Mouse (Mus musculus) A20 (cell line): ENCODE results near the gene Gm11985.

ENCODE experiments used
- DNase-seq: peaks from one replicate; pipeline ENCODE4 v3.0.0-alpha.2; 2011; ENCODE audit warnings: low read depth, low spot score

Gm11985 gene

DNA sequence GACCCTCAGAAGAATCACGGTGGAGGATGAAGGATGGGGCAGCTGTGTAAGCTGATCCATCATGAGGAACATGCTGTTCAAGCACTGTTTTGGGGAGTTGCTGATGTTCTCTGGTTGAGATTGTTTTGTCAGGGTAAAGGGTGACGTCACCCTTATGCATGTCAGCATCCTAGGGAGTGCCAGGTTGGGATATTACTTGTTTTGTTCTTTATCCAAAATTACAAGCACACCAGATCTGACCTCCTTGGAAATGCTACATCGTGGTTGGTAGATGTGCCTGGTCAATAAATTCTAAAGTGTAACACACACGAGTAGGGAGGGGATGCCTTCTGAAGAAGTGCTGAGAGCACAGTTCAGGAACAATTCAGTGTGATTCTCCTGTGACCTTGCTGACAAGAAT is 31.9 kb downstream of the Gm11985 start:
- no peak for DNase-seq

DNA sequence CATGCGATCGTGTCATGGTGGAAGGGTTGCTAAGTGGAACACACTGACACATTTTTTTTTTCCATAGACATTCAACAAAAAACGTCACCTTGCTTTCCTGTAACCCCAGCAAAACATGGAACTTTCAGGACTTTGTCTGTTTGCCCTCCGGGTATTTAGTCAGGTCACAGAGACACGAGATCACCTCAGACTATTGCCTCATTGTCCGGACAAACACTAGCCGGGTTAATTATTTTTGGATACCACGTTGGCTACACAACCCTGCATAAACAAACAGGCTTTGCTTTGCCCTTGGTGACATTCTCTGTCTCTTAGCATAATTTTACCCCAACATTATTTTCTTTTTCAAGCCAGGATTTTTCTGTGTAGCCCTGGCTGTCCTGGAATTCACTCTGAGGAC is 35.3 kb downstream of the Gm11985 start:
- no peak for DNase-seq

DNA sequence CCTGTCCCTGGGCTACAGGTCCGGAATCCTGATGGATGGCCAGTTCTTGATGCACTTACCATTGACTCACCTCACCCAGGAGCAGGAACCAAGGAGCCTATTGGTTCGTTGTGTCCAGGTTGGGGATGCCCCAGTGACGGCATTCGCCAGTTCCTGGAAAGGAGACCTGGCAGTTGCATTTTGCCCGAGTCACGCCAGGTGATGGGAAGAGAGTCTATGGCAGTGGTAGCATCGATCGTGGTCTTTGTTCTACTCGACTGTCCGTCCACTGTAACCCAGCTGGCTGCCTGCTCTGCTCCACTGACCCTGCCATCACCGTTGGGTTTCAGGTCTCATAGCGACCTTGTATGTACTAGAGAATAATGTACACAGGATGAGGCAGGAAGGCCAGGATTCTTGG is 36.0 kb downstream of the Gm11985 start:
- no peak for DNase-seq

DNA sequence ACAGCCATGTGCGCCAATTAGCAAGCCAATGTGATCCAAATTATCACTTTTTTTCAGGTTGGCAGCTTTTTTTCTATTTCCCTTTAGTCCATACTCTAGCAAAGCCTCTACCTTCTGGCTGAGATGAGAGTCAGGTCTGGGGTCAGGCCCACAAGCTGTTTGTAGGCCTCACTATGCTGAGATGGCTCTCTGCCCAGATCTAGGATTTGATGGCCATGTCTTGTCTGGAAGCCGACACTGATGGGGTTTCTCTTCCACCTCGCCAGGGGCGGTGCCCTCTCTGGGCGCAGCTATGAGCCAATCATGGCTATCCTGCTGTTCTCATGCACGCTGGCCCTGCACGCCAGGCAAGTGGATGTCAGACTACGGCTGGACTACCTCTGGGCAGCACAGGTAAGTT is 37.9 kb downstream of the Gm11985 start:
- DNase-seq, result no peak

DNA sequence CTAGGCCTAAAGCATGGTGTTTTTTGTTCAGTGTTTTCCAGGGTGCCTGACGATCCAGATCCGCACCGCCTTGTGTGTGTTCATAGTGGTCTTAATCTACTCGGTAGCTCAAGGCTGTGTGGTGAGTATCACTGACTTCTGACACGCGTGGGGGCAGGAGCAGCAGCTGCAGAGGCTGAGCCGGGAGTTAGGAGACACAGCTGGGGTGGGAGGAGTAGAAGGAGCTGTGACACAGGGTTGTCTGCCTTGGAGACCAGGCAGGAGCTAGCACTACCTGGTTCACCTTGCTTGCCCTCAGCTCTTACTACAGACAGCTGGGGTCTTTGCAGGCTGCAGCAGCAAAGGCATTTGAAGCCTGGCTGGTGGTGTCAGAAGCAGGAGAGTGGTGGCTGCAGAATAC is 38.9 kb downstream of the Gm11985 start:
- no peak for DNase-seq

DNA sequence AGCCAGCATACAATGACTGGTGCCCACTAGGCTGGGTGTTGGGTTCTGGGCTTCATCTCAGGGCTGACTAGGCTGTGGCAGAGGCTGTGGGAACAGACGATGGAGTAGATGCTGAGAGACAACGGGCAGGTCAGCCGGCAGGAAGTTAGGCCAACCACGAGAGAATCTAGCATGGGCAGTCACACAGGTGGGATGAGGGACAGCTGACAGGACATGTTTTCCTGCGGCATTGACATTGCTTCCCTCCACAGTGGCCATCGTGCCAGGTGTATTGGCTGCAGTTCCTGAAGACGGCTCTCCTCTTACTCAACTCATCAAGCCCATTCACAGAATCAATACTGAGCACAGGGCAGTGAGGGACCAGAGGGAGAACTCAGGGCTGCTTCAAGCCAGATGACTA is 40.4 kb downstream of the Gm11985 start:
- DNase-seq, result no peak

DNA sequence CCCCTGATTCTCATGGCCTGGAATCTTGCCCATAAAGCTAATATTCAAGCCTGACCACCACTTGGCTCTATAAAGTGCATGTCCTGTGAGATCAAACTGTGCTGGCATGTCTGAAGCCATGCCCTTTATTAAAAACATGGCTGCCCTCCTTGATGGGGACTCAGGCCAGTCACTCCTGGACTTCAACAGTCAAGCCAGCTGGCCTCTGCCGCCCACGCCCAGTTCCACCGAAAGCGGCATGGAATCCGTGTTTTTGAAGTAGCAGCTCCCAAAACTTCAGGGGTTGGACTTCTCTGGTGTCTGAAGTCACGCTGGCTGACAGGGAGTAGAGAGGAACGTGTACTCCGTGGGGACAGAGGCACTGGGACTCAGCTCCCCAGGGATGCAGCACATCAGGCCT is 40.8 kb downstream of the Gm11985 start:
- DNase-seq, result no peak

DNA sequence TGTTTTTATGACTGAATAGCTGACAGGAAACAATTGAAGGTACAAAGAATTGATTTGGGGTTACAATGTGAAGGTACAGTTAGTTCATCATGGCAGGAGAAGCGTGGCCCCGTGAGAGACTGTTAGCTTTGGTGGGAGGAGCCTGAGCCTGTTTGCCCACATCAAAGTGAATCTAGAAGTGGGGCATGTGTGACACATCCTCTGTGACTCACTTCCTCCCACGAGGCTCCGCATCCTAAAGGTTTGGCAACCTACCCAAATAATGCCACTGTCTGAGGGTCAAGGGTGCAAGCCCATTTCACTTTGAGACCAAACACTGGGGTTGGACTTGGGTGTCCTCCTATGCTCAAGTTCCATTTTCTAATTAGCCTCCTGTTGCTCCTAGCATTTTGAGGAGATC is 43.1 kb downstream of the Gm11985 start:
- no peak for DNase-seq

DNA sequence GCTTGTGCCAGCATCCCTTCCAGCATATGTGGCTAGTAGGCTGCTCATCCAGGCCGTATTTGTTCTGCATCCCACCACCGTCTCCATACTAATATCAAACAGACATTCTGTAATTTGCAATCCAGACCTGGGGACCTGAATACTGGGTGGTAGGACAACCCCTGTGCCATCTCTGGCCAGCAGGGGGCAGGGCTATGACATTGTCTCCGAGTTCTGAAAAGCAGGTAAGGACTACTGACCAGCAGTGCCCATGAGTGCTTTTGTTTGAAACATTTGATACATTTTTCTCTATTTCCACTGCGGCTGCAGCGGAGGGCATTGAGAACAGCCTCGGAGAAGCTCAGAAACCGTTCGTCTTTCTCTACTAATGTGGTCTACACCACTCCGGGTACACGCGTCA is 44.0 kb downstream of the Gm11985 start:
- DNase-seq, result peak; percentile 22

DNA sequence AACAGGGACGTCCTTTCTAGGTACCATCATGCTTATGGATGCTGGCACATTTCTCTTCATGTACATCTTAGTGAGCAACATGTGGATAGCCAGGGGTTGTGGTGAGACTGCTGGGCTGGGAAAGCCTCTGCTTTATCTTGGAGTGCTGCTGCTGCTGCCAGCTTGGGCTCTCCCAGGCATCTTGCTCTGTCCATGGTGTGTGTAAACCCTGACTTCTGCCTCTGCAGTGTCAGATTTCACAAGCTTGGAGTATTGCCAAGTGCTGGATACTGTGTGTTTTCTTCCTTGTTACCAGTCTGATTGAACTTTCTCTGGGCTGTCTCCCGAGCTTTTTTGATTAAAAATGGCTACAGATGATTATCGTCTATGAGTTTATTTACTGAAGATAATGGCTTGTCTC is 45.6 kb downstream of the Gm11985 start:
- no peak for DNase-seq

DNA sequence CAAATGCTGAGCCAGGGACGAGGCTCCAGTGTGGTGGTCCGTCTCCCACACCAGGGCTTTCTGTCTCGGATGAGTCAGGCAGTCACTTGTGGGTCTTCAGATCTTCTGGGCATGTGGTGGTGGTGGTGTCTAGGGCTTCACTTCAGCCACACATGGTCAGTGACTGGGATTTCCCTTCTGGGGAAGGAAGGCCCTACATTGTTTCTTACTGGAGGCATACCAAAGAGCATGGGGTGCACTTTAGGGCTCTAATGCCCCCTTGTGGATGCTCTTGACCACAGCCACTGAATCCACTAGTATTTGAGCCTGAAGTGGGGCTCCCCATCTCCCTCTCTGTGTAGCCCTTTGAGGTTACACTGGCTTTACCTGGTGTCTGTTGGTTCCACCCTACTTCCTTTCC is 47.9 kb downstream of the Gm11985 start:
- DNase-seq, result peak; percentile 29

DNA sequence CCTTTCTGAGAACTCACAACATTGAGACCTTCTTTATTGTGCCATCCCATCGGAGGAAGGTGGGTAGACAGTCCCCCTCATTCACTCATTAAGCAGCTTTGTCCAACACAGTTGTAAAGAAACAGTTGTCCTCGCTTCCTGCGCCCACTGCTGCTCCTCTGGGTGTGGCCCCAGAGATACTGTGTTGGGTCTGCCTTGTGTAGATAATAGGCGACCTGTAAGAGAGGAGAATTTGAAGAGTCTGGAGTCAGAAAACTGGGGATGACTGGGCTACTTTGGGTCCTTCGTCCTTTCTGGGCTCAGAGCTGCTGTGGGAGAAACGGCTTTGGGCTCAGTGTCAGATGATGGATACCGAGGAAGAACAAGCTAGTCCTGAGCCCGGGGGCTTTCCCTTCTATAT is 50.0 kb downstream of the Gm11985 start:
- no peak for DNase-seq

DNA sequence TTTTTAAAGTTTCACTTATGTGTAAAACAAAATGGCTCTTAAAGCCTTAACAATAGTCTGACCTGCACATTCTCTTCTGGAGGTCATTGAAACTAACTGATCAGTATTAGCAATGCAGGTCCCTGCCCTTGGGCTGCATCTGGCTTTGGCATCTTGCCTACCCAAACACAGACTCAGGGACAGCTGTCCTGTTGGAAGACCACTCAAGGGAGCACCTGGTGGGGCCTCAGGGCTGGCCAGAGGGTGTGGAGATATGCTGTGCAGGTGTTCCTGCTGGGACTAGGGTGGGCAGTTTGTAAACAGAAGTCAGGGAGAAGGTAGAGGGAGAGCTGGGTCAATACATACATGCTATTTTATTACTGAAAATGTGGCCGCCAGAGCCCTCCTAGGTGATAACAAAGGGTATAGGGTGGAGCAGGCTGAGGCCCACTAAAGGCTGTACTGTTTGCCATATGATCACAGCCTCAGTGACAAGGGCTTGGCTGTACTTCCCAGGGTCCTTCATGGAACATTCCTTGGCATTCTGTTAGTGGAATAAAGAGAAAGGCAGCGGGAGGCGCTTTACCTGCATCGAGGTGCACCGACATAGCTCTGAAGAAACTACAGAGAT is 52.0 kb downstream of the Gm11985 start:
- DNase-seq, result no peak

DNA sequence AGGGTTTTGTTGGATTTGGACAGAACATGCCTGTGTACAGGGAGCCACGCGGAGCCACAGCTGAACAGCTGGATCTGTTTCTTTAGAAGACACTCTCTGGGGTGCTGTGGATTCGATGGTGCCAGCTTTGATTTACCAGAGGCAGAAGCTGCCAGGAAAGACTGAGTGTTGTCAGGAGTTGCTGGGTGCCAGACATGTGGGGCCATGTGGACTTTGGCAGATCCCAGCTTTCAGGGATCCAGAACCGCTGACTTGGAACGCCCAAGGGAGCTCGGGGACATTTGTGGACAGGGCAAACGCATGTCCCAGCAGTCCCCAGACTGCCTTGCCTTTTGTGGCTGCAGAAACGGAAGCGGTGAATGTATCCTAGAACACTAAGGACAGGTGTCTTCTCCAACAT is 52.6 kb downstream of the Gm11985 start:
- no peak for DNase-seq

DNA sequence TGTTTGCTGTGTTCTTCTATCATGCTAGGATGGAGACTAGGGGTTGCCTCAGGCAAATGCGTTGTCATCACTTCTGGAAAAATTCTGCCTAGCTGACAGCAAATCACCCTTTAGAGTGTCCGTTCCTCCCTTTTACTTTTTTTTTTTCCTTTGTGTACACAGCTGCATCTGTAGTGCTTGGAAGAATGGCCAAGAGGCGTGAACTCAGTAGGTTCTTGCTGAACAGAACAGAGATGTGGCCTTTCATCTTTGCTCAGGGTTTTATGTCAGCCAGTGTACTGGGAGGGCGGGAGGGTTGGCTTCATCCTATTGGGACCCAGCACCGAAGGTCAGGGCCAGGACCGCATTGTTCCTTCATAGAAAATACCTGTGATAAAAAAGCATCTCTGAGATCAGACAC is 53.1 kb downstream of the Gm11985 start:
- no peak for DNase-seq

DNA sequence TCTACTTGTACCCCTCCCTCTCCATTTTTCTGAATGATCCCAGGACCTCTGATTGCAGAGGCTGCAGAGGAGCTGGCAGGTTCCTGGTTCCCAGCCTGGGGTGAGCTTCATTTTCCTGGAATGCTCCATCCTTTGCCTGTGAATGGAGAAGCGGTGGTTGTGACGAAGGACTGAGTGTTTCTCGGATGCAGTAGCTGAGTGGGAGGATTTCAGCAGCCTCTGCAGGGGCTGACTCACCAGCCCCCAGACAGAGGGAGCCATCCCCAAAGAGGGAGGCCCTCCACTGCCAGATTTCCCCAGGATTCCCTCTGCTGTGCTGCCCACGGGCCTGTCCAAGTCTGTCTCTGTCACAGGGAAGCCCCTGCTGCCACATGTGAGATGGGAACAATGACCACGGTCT is 54.0 kb downstream of the Gm11985 start:
- DNase-seq, result no peak

DNA sequence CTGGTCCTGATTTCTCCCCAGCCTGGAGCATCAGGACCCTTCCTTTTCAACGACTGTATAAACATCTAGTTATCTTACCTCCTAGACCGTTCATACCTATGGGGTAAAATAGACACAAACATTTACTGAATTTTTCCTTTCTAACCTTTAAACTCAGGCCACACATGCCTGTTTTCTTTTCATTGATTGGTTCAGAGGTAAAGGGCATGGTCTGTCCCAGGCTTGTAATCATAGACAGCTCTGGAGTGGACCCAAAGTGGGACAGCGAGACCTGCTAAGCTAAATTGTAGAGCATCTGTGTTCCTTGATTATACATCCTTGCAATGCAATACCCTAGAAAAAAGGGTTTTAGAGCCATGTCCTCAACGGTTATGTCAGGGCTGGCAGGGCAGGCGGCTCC is 54.6 kb downstream of the Gm11985 start:
- no peak for DNase-seq
